Mouse (Mus musculus) thymus, adult 2 months (tissue): ENCODE results near the gene Rnf151. TPM values are rescaled to one million over a fixed set of nuclear protein-coding genes. Genes with fewer than 3 reads are reported as not detected.

Source experiments
- DNase-seq: peaks from one replicate; pipeline ENCODE4 v3.0.0; 2021
- H3K27ac ChIP-seq: fragments of 200-500 bp; 2 replicates; pipeline ENCODE4 v1.5.1; 2012; ENCODE audit warnings: low read length, control low read depth; ENCODE audit not compliant: control insufficient read depth, insufficient read depth
- H3K27me3 ChIP-seq: fragments of 200-500 bp; 2 replicates; pipeline ENCODE4 v1.6.1; 2012; ENCODE audit warnings: mild to moderate bottlenecking, low read length, moderate library complexity, mixed read lengths; ENCODE audit not compliant: control insufficient read depth, insufficient read depth
- H3K36me3 ChIP-seq: fragments of 200-500 bp; 2 replicates; pipeline ENCODE4 v1.6.1; 2012; ENCODE audit warnings: mild to moderate bottlenecking, low read length, moderate library complexity; ENCODE audit not compliant: control insufficient read depth, insufficient read depth
- H3K4me1 ChIP-seq: fragments of 200-500 bp; replicated peaks from 2 replicates; pipeline ENCODE4 v1.6.1; 2012; ENCODE audit warnings: low read length; ENCODE audit not compliant: control insufficient read depth, insufficient read depth
- H3K4me3 ChIP-seq: fragments of 200-500 bp; 2 replicates; pipeline ENCODE4 v1.5.1; 2012; ENCODE audit warnings: mild to moderate bottlenecking, low read length, control low read depth, moderate library complexity; ENCODE audit not compliant: control insufficient read depth, insufficient read depth
- CTCF ChIP-seq: fragments of 200-500 bp; IDR thresholded peaks from 2 replicates; pipeline ENCODE4 v1.5.1; 2012; ENCODE audit warnings: mild to moderate bottlenecking, control low read depth, low read length, moderate library complexity, borderline replicate concordance; ENCODE audit not compliant: control insufficient read depth, poor library complexity, insufficient read depth; ENCODE audit errors: extremely low read depth
- POLR2A ChIP-seq: fragments of 200-500 bp; IDR thresholded peaks from 2 replicates; pipeline ENCODE4 v1.6.1; 2012; ENCODE audit warnings: mild to moderate bottlenecking, low read length, control low read depth, moderate library complexity; ENCODE audit not compliant: control insufficient read depth, poor library complexity, insufficient read depth; ENCODE audit errors: extremely low read depth
- WGBS: fragments of 180-500 bp; shearing (Covaris S2); methylation state at CpG from one replicate; pipeline ENCODE4 v1.1.7; 2018; 5-methylcytosine and 5-hydroxymethylcytosine counted together
- polyA plus RNA-seq: library from polyadenylated mRNA; depleted of rRNA; stranded (reverse); fragments of >200 nt; gene quantifications from 2 replicates; pipeline ENCODE4 v1.2.3, GENCODE M21; 2012; rRNA removed

Rnf151 gene
- polyA plus RNA-seq, result 0.88 and 0.96 TPM in 2 replicates

DNA sequence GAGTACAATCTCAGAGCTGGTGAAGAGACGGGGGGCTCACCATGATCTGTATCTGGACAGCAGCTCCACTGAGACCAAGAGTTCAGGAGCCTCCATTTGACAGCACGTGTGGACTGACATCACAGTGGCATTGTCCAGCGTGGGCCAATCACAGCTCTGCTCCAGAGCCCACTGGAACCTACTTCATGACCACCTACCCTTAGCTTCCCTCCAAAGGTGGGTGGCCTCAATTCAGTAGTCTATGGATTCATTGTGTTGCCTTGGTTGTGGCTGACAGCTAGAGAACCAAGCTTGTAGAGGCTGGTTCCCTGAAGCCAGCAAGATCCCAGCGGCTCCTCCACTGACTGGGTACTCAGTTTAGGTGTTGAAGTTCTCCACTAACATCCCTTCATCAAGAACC is at the start of gene Rnf151, which contains the start of gene Rps2:
Rnf151 (minus strand) TSS at position 121 of the 400 bp plus-strand sequence.
Rps2 (plus strand) TSS at position 174 of the 400 bp plus-strand sequence.
- DNase-seq, result no peak
- H3K36me3 ChIP-seq, result peaks cover 14% of the 10 kb centered on the region
- H3K27me3 ChIP-seq, result no peaks in the 10 kb centered on the region
- H3K4me1 ChIP-seq, result peaks cover 10% of the 10 kb centered on the region
- no peak within 1 kb of the TSS for H3K4me3 ChIP-seq
- H3K27ac ChIP-seq, result no peak within 1 kb of the TSS
- WGBS, result 97% methylated on average over 4 of the region's 4 CpGs
- TF ChIP-seq POLR2A (no peak), CTCF (no peak)

DNA sequence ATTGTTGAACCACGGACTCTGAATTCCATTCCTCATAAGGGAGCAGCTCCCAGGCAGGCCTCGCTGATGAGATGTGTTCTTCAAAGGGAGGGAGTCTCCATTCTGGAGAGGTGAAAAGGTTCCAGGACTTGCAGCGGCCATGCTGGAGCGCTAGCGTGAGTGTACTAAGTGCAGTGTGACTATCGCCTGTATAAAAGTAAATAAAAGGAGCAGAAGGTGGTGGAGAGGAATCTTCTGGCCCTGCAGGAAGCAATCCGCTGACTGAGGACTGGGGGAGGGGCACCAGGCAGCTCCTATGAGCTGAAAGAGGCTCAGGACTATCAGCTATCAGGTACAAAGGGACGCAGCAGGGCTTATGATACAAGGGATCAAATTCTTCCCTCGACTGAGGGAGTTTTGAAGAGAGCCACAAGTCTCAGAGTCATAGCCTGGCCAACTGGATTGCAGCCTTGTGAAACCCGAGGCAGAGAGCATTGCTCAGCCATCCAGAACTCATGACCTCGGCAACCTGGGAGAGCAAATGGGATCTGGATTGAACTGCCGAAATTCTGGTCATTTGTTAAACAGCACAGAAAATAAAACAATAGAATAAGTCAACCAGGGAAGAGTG is 48.5 kb upstream of the Rnf151 start:
- Histone ChIP-seq H3K36me3 (no peaks in the 10 kb centered on the region), H3K27ac (no peak overlapping the region), H3K4me1 (no peaks in the 10 kb centered on the region), H3K27me3 (no peaks in the 10 kb centered on the region; the same call in 1 of the 2 replicates), H3K4me3 (no peak overlapping the region)
- TF ChIP-seq POLR2A, result no peak
- TF ChIP-seq CTCF, result no peak
- no peak for DNase-seq
- 50% methylated on average over 12 of the region's 12 CpGs for WGBS

DNA sequence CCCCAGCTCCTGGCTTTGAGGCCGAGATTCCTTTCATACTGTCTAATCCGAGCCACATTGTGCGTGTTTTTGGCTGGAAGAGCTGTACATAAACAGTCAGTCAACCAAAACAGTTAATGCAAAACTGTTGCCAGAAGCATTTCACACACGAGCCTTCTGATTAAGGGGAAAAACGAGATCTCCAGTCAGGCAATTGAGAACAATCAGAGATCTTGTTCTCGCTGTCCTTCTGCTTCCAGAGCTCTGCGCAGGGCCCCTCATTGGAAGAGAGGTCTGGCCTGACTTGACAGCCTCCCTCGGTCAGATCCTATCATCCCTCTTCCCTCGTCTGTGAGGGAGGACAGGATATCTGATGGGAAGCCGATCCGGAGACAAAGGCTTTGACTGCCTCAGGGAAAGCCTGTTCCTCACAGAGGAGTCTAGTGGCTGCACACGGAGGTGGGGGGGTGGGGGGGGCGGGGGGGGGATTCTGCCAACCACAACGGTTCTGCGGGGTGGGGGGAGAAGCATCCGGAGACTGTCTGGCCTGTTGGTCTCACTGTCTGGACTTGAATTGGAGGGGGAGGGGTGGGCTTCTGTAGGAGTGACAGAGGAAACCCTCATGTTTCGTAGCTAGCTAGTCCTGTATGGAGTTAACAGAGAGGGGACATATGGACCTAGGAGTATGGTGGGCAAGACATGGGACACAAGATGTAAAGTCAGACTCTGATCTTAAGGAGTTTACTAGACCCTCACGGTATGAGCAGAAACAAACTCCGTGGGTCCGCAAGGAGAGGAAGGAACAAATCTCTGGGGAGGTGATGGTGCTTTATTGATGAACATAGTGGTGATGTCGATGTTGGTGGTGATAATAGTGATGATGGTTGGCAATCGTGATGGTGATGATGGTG is 47.4 kb upstream of the Rnf151 start:
- Histone ChIP-seq H3K4me3 (no peak overlapping the region), H3K27me3 (no peaks in the 10 kb centered on the region; the same call in 1 of the 2 replicates), H3K27ac (no peak overlapping the region), H3K36me3 (no peaks in the 10 kb centered on the region), H3K4me1 (no peaks in the 10 kb centered on the region)
- TF ChIP-seq POLR2A (no peak), CTCF (no peak)
- WGBS, result 50% methylated on average over 21 of the region's 22 CpGs
- DNase-seq, result no peak

DNA sequence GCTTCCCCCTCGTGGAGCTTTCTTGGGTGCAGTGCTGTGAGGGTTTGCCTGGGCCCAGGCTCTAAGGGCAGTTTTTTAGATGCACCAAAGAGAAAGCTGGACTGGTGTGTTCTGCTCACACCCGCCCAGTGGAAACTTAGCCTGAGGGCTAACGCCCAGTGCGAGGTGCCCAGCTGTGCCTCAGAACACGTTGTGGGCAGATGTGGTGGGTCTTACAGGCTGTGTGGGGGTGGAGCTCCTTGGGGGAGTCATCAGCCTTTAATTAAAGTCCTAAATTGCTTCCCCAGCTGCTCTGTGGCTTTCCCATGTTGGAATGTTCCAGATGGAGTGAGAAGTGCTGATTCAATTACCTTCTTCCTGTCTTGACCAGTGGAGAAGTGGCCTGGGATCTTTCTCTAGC is 43.3 kb upstream of the Rnf151 start:
- H3K4me3 ChIP-seq, result no peak overlapping the region
- no peaks in the 10 kb centered on the region for H3K4me1 ChIP-seq
- DNase-seq, result no peak
- H3K27me3 ChIP-seq, result no peaks in the 10 kb centered on the region; the same call in 1 of the 2 replicates
- H3K27ac ChIP-seq, result no peak overlapping the region
- TF ChIP-seq POLR2A (no peak), CTCF (no peak)
- H3K36me3 ChIP-seq, result no peaks in the 10 kb centered on the region
- WGBS, result 62% methylated on average over 5 of the region's 5 CpGs

DNA sequence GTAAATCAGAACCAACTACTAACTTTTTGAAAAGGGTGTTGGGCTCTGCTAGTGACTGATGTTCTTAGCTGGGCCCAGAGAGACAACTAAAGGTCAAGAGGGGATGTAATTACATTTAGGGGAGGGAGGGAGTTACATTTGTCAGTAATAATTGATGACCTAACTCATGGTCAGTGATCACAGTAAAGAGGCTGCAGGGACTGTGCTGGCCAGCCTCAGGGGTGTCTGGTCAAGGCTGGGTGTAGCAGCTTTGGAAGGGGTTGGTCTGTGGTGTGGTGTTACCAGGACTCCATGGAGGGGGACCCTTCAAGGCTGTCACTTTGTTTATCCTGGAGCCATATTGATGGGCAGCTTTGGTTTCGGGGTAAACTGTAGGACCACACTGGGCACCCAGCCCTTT is 39.5 kb upstream of the Rnf151 start:
- Histone ChIP-seq H3K27me3 (peaks cover 14% of the 10 kb centered on the region; the same call in 1 of the 2 replicates), H3K4me1 (peaks cover 9% of the 10 kb centered on the region), H3K27ac (no peak overlapping the region), H3K36me3 (no peaks in the 10 kb centered on the region), H3K4me3 (no peak overlapping the region)
- WGBS, result 100% methylated on average over 1 of the region's 1 CpGs
- DNase-seq, result no peak
- TF ChIP-seq POLR2A (no peak), CTCF (no peak)
